8 mouse cellular contexts compared by ENCODE assay signal in genomic region chr5:54241169-54241917, GRCm38 (mm10).
DNase-seq lines count a peak whose midpoint lies in the region; ATAC-seq and TF ChIP-seq lines count a peak whose summit lies in the region.

No protein-coding gene starts in this region.

- no peak for ATAC-seq in heart, postnatal 0 days (ENCODE audit: insufficient read depth, low read depth)
- no peak for ATAC-seq in liver, embryonic 11.5 days (replicated peaks; ENCODE audit: low FRiP score)
- peak; percentile 38; the same call in 1 of the 2 replicates for ATAC-seq in hindbrain, postnatal 0 days

- H3K27me3 ChIP-seq in heart, postnatal 0 days (ENCODE audit: control insufficient read depth, insufficient read depth, low read length) = no peaks in the 10 kb centered on the region
- no peaks in the 10 kb centered on the region for H3K27me3 ChIP-seq in liver, embryonic 11.5 days (replicated peaks; ENCODE audit: control insufficient read depth, insufficient read depth, low read length)
- H3K27me3 ChIP-seq in hindbrain, postnatal 0 days (ENCODE audit: insufficient read depth, low read length) = no peaks in the 10 kb centered on the region

- no peaks in the 10 kb centered on the region; the same call in 1 of the 2 replicates for H3K4me1 ChIP-seq in heart, postnatal 0 days (ENCODE audit: control insufficient read depth, insufficient read depth)
- H3K4me1 ChIP-seq in liver, embryonic 11.5 days (replicated peaks; ENCODE audit: control insufficient read depth, insufficient read depth, low read length) = no peaks in the 10 kb centered on the region
- no peaks in the 10 kb centered on the region for H3K4me1 ChIP-seq in hindbrain, postnatal 0 days (ENCODE audit: insufficient read depth, low read length)

- H3K9me3 ChIP-seq in heart, postnatal 0 days (replicated peaks; ENCODE audit: control insufficient read depth, low read length) = no peaks in the 10 kb centered on the region
- H3K9me3 ChIP-seq in liver, embryonic 11.5 days (ENCODE audit: control insufficient read depth, low read length) = no peaks in the 10 kb centered on the region
- H3K9me3 ChIP-seq in hindbrain, postnatal 0 days (ENCODE audit: low read length) = no peaks in the 10 kb centered on the region

- H3K4me3 ChIP-seq in heart, postnatal 0 days (ENCODE audit: low read depth, low read length) = peak overlapping the region; percentile 10; the same call in 1 of the 2 replicates
- H3K4me3 ChIP-seq in liver, embryonic 11.5 days (ENCODE audit: low read depth, low read length) = no peak overlapping the region
- H3K4me3 ChIP-seq in hindbrain, postnatal 0 days (ENCODE audit: low read length) = no peak overlapping the region

- H3K9ac ChIP-seq in heart, postnatal 0 days (replicated peaks; ENCODE audit: low read depth, low read length) = no peak overlapping the region
- no peak overlapping the region for H3K9ac ChIP-seq in liver, embryonic 11.5 days (ENCODE audit: low read depth, low read length)
- H3K9ac ChIP-seq in hindbrain, postnatal 0 days (replicated peaks; ENCODE audit: low read length) = no peak overlapping the region

- no peak for TF ChIP-seq EP300 in heart, postnatal 0 days (IDR thresholded peaks at IDR 0.05; ENCODE audit: low read depth)

- H3K36me3 ChIP-seq in heart, postnatal 0 days (replicated peaks; ENCODE audit: control insufficient read depth, insufficient read depth, low read length) = no peaks in the 10 kb centered on the region
- no peaks in the 10 kb centered on the region for H3K36me3 ChIP-seq in liver, embryonic 11.5 days (ENCODE audit: control insufficient read depth, insufficient read depth, low read length)
- H3K36me3 ChIP-seq in hindbrain, postnatal 0 days (ENCODE audit: insufficient read depth, low read length) = no peaks in the 10 kb centered on the region

- TF ChIP-seq CTCF in heart, postnatal 0 days (IDR thresholded peaks at IDR 0.05; ENCODE audit: low read depth) = no peak
- no peak for TF ChIP-seq CTCF in hindbrain, postnatal 0 days (IDR thresholded peaks at IDR 0.05; ENCODE audit: low read depth)

- no peak for DNase-seq in heart, postnatal 0 days (ENCODE audit: low spot score)
- DNase-seq in heart, adult 8-10 months (ENCODE audit: low spot score) = no peak
- no peak for DNase-seq in liver, embryonic 11.5 days (ENCODE audit: low spot score)
- DNase-seq in liver = no peak
- no peak for DNase-seq in hindbrain, postnatal 0 days (ENCODE audit: low spot score)
- peak; percentile 16 to 55 for DNase-seq in right cerebral cortex, postnatal 36 days (ENCODE audit: low spot score in 2 of 2)
- DNase-seq in ovary, postnatal 36 days (ENCODE audit: low spot score) = no peak
- DNase-seq in urinary bladder, adult 18-20 months (ENCODE audit: low spot score in 2 of 2) = no peak

- H3K27ac ChIP-seq in heart, postnatal 0 days (ENCODE audit: low read depth) = no peak overlapping the region
- H3K27ac ChIP-seq in liver, embryonic 11.5 days (ENCODE audit: low read depth, low read length) = no peak overlapping the region
- H3K27ac ChIP-seq in hindbrain, postnatal 0 days = no peak overlapping the region

- 36% methylated on average over 20 of the region's 20 CpGs for WGBS in heart, postnatal 0 days
- WGBS in liver, embryonic 11.5 days = 41% methylated on average over 20 of the region's 20 CpGs
- 41% methylated on average over 20 of the region's 20 CpGs for WGBS in hindbrain, postnatal 0 days

- peak overlapping the region; percentile 48 for H3K4me2 ChIP-seq in heart, postnatal 0 days (ENCODE audit: low read depth, low read length)
- peak overlapping the region; percentile 14; the same call in 1 of the 2 replicates for H3K4me2 ChIP-seq in liver, embryonic 11.5 days
- peak overlapping the region; percentile 24; the same call in 1 of the 2 replicates for H3K4me2 ChIP-seq in hindbrain, postnatal 0 days (ENCODE audit: low read depth, low read length)

Comparison
In these comparisons a context has a peak if more than half of its experiments do, and no peak if none do; other contexts are left out.
1. DNase-seq: peak in right cerebral cortex, postnatal 36 days (2 of 2); none in heart, postnatal 0 days (single experiment), heart, adult 8-10 months (single experiment), liver, embryonic 11.5 days (single experiment), liver (single experiment), hindbrain, postnatal 0 days (single experiment), ovary, postnatal 36 days (single experiment) and urinary bladder, adult 18-20 months (0 of 2).
2. Peak in every context shown above with its lines, with median percentiles within 50 percentile points of each other: H3K4me2 ChIP-seq.